Mouse (Mus musculus) ES-Bruce4 (cell line): ENCODE measurements at regions not wholly inside any gene's neighbourhood (a gene's known extent, or its start where the extent isn't known, plus 50 kb on each side); places are given as distances from the start of the nearest gene placed in this dataset.

Source experiments
- CTCF ChIP-seq: IDR thresholded peaks from one replicate; pipeline ENCODE4 v1.8.1; 2011; ENCODE audit warnings: low read depth, low read length
- POLR2A ChIP-seq: IDR thresholded peaks from one replicate; pipeline ENCODE4 v1.8.1; 2011; ENCODE audit warnings: low read length; ENCODE audit not compliant: insufficient read depth

GRCm38 (mm10) chr16:63191623-63192022, 337.5 kb downstream of the Pros1 start:
- TF ChIP-seq CTCF (no peak), POLR2A (no peak)
